Mouse (Mus musculus) gastrocnemius, postnatal 4 days (tissue): ENCODE data around the gene Sept11. TPM values are rescaled to one million over a fixed set of nuclear protein-coding genes. Genes with fewer than 3 reads are reported as not detected.

Experiments
- DNase-seq, 2 experiments: peaks; one replicate each; pipeline ENCODE4 v3.0.0; 2021 to 2022; ENCODE audit warnings: low spot score in 2 of 2, mixed read lengths in 2 of 2
- total RNA-seq, 2 experiments: library from RNA; stranded (reverse); gene quantifications; 2 replicates each; pipeline ENCODE4 v1.2.3; 2021

Sept11 gene
- total RNA-seq, 2 experiments from 2014 or later, result 246 to 256 TPM

GRCm38 (mm10) chr5:93167919-93168516, 74.8 kb downstream of the Sept11 start:
- no peak for DNase-seq

- no peak for DNase-seq
Observed at GRCm38 (mm10) chr5:93168654-93169053, 75.4 kb downstream of the Sept11 start.

- DNase-seq, result no peak
Observed at GRCm38 (mm10) chr5:93171420-93171819, 78.2 kb downstream of the Sept11 start.

- no peak for DNase-seq
Observed at GRCm38 (mm10) chr5:93172536-93172935, 79.3 kb downstream of the Sept11 start.

GRCm38 (mm10) chr5:93174675-93175074, 81.4 kb downstream of the Sept11 start:
- DNase-seq, result no peak

- no peak for DNase-seq
Observed at GRCm38 (mm10) chr5:93178616-93179015, 85.4 kb downstream of the Sept11 start.

- DNase-seq, result no peak
Observed at GRCm38 (mm10) chr5:93180252-93180651, 87.0 kb downstream of the Sept11 start.

- DNase-seq, result no peak
Observed at GRCm38 (mm10) chr5:93183311-93183710, 90.1 kb downstream of the Sept11 start.

GRCm38 (mm10) chr5:93184548-93184947, 91.3 kb downstream of the Sept11 start:
- DNase-seq, result no peak

GRCm38 (mm10) chr5:93189607-93190006, 96.4 kb downstream of the Sept11 start:
- no peak for DNase-seq

GRCm38 (mm10) chr5:93190428-93190827, 97.2 kb downstream of the Sept11 start:
- no peak for DNase-seq

GRCm38 (mm10) chr5:93198232-93198631, 105.0 kb downstream of the Sept11 start:
- DNase-seq, result no peak

- DNase-seq, result no peak
Observed at GRCm38 (mm10) chr5:93201181-93201580, 107.9 kb downstream of the Sept11 start.

GRCm38 (mm10) chr5:93205371-93206108, 112.3 kb downstream of the Sept11 start:
- peak in 1 of 2 experiments; percentile 52 for DNase-seq

- peak; percentile 91 to 95 for DNase-seq
Observed at GRCm38 (mm10) chr5:93206109-93207005, 113.1 kb downstream of the Sept11 start, which contains the start of the genes Ccni and 2010109A12Rik. Ccni (minus strand) TSS chr5:93206495. 2010109A12Rik (plus strand) TSS chr5:93206518.

- peak in 1 of 2 experiments; percentile 59 for DNase-seq
Observed at GRCm38 (mm10) chr5:93207006-93207348, 113.7 kb downstream of the Sept11 start.

- DNase-seq, result no peak
Observed at GRCm38 (mm10) chr5:93207555-93207954, 114.3 kb downstream of the Sept11 start.

GRCm38 (mm10) chr5:93218375-93218774, 125.1 kb downstream of the Sept11 start:
- DNase-seq, result no peak

GRCm38 (mm10) chr5:93221661-93222060, 128.4 kb downstream of the Sept11 start:
- DNase-seq, result peak in 1 of 2 experiments; percentile 63

GRCm38 (mm10) chr5:93224549-93224948, 131.3 kb downstream of the Sept11 start:
- DNase-seq, result no peak
